Mouse (Mus musculus) CD4-positive helper T cell, adult 2 months (primary cell): ENCODE results near the gene 1700003E16Rik.

Experiments used
- DNase-seq: peaks from one replicate; pipeline ENCODE4 v3.0.0-alpha.2; 2012; ENCODE audit warnings: low read depth, missing footprints, low spot score

1700003E16Rik gene

DNA sequence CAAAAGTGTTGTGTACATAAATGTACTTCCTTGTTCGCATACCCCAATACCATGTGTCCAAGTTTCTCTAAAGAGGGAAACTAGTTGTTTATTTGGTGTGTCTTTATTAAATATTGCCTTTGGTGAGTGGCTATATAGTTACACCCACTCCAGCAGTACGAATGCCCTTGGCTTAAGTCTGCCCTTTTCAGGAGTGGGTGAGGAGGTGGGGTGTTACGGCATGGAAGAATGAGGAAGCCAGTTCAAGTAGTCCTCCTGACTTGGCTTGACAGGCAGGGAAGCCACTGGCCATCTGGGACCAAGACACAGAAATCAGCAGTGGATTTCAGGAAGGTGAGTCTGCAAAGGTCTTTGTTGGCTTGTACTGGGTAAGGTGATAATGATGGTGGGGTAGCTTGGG lies 49.6 kb downstream of the 1700003E16Rik start:
- DNase-seq, result no peak

DNA sequence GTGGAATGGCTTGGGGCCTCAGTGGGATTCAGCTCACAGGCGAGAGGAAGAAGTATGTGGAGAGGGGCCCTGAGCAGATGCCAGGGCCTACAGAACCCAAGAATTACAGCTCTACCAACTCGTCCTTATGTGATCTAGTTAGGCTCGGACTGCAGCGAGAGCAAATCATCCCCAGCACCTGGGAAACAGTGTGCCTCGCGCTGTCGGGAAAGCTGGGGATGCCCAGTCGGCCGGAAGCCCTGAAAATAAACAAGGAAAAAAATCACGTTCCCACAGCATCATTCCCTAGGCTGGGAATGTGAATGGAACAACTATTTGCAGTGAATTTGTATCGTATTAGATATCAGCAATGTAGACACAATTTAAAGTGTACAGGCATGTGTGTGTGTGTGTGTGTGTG lies 50.1 kb downstream of the 1700003E16Rik start:
- DNase-seq, result no peak

DNA sequence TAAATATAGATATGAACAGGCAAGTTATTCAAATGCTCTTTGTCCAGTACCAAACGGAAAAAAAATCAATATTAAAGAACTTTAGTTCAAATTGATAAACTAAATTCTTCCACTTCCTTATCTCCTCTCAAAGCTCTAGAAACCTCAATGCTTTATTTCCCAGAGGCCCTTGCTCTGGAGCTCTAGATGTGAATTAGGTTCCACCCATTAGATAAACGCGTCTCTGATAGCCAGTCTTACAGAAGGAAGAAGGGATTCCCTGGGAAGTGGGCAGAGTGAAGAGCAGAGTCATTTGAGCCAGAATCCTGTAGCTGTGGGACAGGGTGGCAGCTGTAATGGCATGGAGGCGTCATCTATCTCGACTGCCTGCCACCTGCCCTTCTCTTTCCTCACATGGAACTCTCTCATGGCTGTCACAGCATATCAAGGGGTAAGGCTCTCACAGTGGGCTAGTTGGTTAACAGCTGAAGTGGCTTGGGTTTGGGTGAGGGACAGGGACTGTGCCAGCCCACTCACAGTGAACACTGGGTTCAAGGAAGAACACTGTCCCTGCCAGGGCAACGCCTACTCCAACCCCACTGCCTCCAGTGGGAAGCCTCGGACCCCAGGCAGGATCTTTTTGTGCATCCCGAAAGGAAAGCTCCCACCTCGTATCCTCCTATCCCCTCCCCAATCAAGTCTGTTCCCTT lies 51.3 kb downstream of the 1700003E16Rik start:
- no peak for DNase-seq

DNA sequence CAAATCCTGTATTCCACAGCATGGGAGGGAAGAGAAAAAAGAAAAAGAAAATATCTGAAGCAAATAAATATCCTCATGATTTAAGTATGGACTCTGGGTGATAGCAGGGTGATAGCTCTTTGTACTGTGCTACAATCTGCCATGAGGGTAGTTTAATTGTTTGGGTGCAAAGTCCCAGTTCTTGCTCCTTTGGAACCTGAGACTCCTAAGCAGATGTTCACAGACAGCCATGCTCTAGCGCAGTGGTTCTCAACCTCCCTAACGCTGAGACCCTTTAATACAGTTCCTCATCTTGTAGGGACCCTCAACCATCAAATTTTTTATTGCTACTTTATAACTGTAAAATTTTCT lies 51.8 kb downstream of the 1700003E16Rik start:
- no peak for DNase-seq

DNA sequence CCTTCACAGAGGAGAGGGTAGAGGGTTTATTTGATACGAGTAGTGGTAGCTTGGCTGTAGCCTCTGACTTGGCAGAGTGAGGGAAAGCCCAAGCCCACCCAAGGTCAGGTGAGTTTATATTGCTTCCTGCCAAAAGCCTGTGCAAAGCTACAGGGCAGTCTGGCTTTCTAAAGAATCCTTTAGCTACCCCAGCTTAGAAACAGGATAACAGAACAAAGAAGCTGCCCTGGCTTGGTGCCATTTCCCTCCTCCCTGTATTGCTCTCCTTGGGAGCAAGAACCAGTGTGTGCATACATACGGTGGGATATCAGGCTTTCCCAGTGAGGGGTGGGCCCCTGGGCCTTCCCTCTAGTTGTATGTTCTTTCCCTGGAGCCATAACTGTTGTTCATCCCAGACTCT lies 54.3 kb downstream of the 1700003E16Rik start:
- no peak for DNase-seq

DNA sequence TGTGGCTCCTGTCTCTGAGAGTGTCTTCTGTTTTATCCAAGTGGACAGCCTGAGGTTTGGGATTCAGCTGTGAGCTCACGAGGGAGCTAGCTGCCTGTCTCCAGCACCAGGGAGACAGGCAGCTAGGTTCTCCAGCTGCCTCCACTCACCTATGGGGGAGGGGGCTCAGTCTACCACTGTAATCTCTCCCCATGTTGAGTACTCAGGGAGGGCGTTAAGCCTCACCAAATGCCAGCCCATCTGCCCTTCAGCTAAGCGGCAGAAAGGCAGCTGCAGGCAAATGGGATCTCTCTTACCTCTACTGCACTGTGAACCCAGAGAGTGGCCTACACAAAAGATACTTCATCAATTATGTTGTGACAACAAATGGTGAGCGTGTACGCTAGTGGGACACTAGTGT lies 55.3 kb downstream of the 1700003E16Rik start:
- DNase-seq, result no peak
